8 mouse cellular contexts compared by ENCODE assay signal in genomic region chr3:130180181-130180940, GRCm38 (mm10). TPM values are rescaled to one million over a fixed set of nuclear protein-coding genes. Genes with fewer than 3 reads are reported as not detected.
DNase-seq lines count a peak whose midpoint lies in the region; ATAC-seq and TF ChIP-seq lines count a peak whose summit lies in the region.

No protein-coding gene starts in this region.

- H3K9ac ChIP-seq in embryonic facial prominence, embryonic 14.5 days (ENCODE audit: low read depth, low read length) = peak overlapping the region; percentile 63
- H3K9ac ChIP-seq in limb, embryonic 11.5 days (ENCODE audit: low read length) = peak overlapping the region; percentile 5
- peak overlapping the region; percentile 51 for H3K9ac ChIP-seq in midbrain, embryonic 11.5 days (ENCODE audit: low read length)

- no peak for TF ChIP-seq CTCF in spleen, adult 2 months (IDR thresholded peaks at IDR 0.05; ENCODE audit: extremely low read depth, insufficient read depth, insufficient read length, insufficient replicate concordance)

- peak overlapping the region; percentile 61 for H3K27ac ChIP-seq in embryonic facial prominence, embryonic 14.5 days (replicated peaks; ENCODE audit: low read depth, low read length)
- H3K27ac ChIP-seq in heart, embryonic 10.5 days = peak overlapping the region; percentile 86
- peak overlapping the region; percentile 75; the same call in 1 of the 2 replicates for H3K27ac ChIP-seq in limb, embryonic 11.5 days (replicated peaks; ENCODE audit: low read depth, low read length)
- H3K27ac ChIP-seq in midbrain, embryonic 11.5 days (ENCODE audit: low read depth, low read length) = no peak overlapping the region
- H3K27ac ChIP-seq in spleen, adult 2 months (ENCODE audit: insufficient read depth, low read length) = no peak overlapping the region

- no peak for TF ChIP-seq POLR2A in spleen, adult 2 months (IDR thresholded peaks at IDR 0.05; ENCODE audit: low read depth, low read length)

- WGBS in embryonic facial prominence, embryonic 14.5 days = under 1% methylated on average over 34 of the region's 40 CpGs
- WGBS in heart, embryonic 10.5 days = under 1% methylated on average over 39 of the region's 40 CpGs
- under 1% methylated on average over 40 of the region's 40 CpGs for WGBS in limb, embryonic 11.5 days
- under 1% methylated on average over 40 of the region's 40 CpGs for WGBS in midbrain, embryonic 11.5 days
- under 1% methylated on average over 40 of the region's 40 CpGs for WGBS in spleen, adult 2 months

- H3K4me2 ChIP-seq in embryonic facial prominence, embryonic 14.5 days (ENCODE audit: low read depth, low read length) = peak overlapping the region; percentile 89
- peak overlapping the region; percentile 63 for H3K4me2 ChIP-seq in limb, embryonic 11.5 days (ENCODE audit: low read depth, severe bottlenecking)
- H3K4me2 ChIP-seq in midbrain, embryonic 11.5 days = peak overlapping the region; percentile 91

- peak; percentile 97 for ATAC-seq in embryonic facial prominence, embryonic 14.5 days (ENCODE audit: low read depth)
- peak; percentile 96 for ATAC-seq in limb, embryonic 11.5 days (ENCODE audit: insufficient number of reproducible peaks, low FRiP score, low TSS enrichment, low read depth)
- ATAC-seq in midbrain, embryonic 11.5 days (ENCODE audit: low FRiP score) = peak; percentile 97

- DNase-seq in adrenal gland, postnatal 36 days = peak; percentile 88 to 89
- DNase-seq in embryonic facial prominence, embryonic 14.5 days (ENCODE audit: low spot score) = peak; percentile 97
- DNase-seq in heart, embryonic 10.5 days (ENCODE audit: low spot score) = peak; percentile 94
- DNase-seq in kidney, adult 8-10 months = peak; percentile 53 to 76
- peak; percentile 88 for DNase-seq in limb, embryonic 11.5 days (ENCODE audit: low spot score)
- DNase-seq in midbrain, embryonic 11.5 days (ENCODE audit: low spot score, missing footprints) = peak; percentile 97
- DNase-seq in spleen, adult 2 months (ENCODE audit: low read depth in 1 of 2, low spot score in 2 of 2) = peak in 1 of 2 experiments; percentile 31
- DNase-seq in adipocyte (ENCODE audit: low spot score) = no peak

- no peaks in the 10 kb centered on the region; the same call in 1 of the 2 replicates for H3K27me3 ChIP-seq in embryonic facial prominence, embryonic 14.5 days (replicated peaks; ENCODE audit: control insufficient read depth, insufficient read depth, low read length)
- no peaks in the 10 kb centered on the region for H3K27me3 ChIP-seq in heart, embryonic 10.5 days (ENCODE audit: insufficient read depth, poor library complexity, severe bottlenecking)
- H3K27me3 ChIP-seq in limb, embryonic 11.5 days (ENCODE audit: control insufficient read depth, insufficient read depth, low read length) = no peaks in the 10 kb centered on the region
- peaks cover 2% of the 10 kb centered on the region; the same call in 1 of the 2 replicates for H3K27me3 ChIP-seq in midbrain, embryonic 11.5 days (ENCODE audit: control insufficient read depth, insufficient read depth, low read length)
- peaks cover 8% of the 10 kb centered on the region for H3K27me3 ChIP-seq in spleen, adult 2 months (ENCODE audit: control insufficient read depth, insufficient read depth, low read length)

- H3K4me3 ChIP-seq in embryonic facial prominence, embryonic 14.5 days (ENCODE audit: low read depth, low read length) = peak overlapping the region; percentile 63
- peak overlapping the region; percentile 76 for H3K4me3 ChIP-seq in heart, embryonic 10.5 days
- peak overlapping the region; percentile 52 for H3K4me3 ChIP-seq in limb, embryonic 11.5 days (ENCODE audit: low read depth, low read length)
- H3K4me3 ChIP-seq in midbrain, embryonic 11.5 days (ENCODE audit: low read depth, low read length) = peak overlapping the region; percentile 45
- peak overlapping the region; percentile 51 for H3K4me3 ChIP-seq in spleen, adult 2 months (ENCODE audit: extremely low read depth, insufficient read depth, insufficient read length)

- peaks cover 7% of the 10 kb centered on the region for H3K4me1 ChIP-seq in embryonic facial prominence, embryonic 14.5 days (ENCODE audit: control insufficient read depth, insufficient read depth, low read length)
- H3K4me1 ChIP-seq in heart, embryonic 10.5 days = peaks cover 4% of the 10 kb centered on the region; the same call in 1 of the 2 replicates
- H3K4me1 ChIP-seq in limb, embryonic 11.5 days (ENCODE audit: control insufficient read depth, insufficient read depth, low read length) = peaks cover 9% of the 10 kb centered on the region; the same call in 1 of the 2 replicates
- no peaks in the 10 kb centered on the region for H3K4me1 ChIP-seq in midbrain, embryonic 11.5 days (ENCODE audit: control insufficient read depth, insufficient read depth, low read length)
- peaks cover 2% of the 10 kb centered on the region; the same call in 1 of the 2 replicates for H3K4me1 ChIP-seq in spleen, adult 2 months (ENCODE audit: control insufficient read depth, insufficient read depth, insufficient read length)

- no peaks in the 10 kb centered on the region for H3K9me3 ChIP-seq in embryonic facial prominence, embryonic 14.5 days (ENCODE audit: control insufficient read depth, low read length)
- H3K9me3 ChIP-seq in heart, embryonic 10.5 days = no peaks in the 10 kb centered on the region
- no peaks in the 10 kb centered on the region for H3K9me3 ChIP-seq in limb, embryonic 11.5 days (ENCODE audit: control insufficient read depth, low read length)
- no peaks in the 10 kb centered on the region for H3K9me3 ChIP-seq in midbrain, embryonic 11.5 days (ENCODE audit: control insufficient read depth, low read length)

- H3K36me3 ChIP-seq in embryonic facial prominence, embryonic 14.5 days (ENCODE audit: control insufficient read depth, insufficient read depth, low read length) = no peaks in the 10 kb centered on the region
- no peaks in the 10 kb centered on the region for H3K36me3 ChIP-seq in heart, embryonic 10.5 days
- no peaks in the 10 kb centered on the region for H3K36me3 ChIP-seq in limb, embryonic 11.5 days (ENCODE audit: control insufficient read depth, insufficient read depth, low read length)
- no peaks in the 10 kb centered on the region for H3K36me3 ChIP-seq in midbrain, embryonic 11.5 days (ENCODE audit: control insufficient read depth, insufficient read depth, low read length)
- no peaks in the 10 kb centered on the region for H3K36me3 ChIP-seq in spleen, adult 2 months (ENCODE audit: control insufficient read depth, insufficient read depth, low read length)

RNA-seq across cellular contexts. Expression of gene Col25a1, which starts 49.1 kb away (rescaled TPM):
- total RNA-seq in adrenal gland, postnatal 36 days (2021) = 1 to 10 TPM; 2.7 to 9.2 TPM
- 14.3 and 16.2 TPM in 2 replicates for polyA plus RNA-seq in embryonic facial prominence, embryonic 14.5 days (2014; fragmentation: Nextera tagmentation; extraction: Ambion mirVana)
- 1.4 and 3.9 TPM in 2 replicates for polyA plus RNA-seq in heart, embryonic 10.5 days (2016; fragmentation: Nextera tagmentation; extraction: Ambion mirVana)
- polyA plus RNA-seq in limb, embryonic 11.5 days (2014; fragmentation: Nextera tagmentation; extraction: Ambion mirVana) = 18.3 and 20.8 TPM in 2 replicates
- 3.0 and 3.5 TPM in 2 replicates for polyA plus RNA-seq in midbrain, embryonic 11.5 days (2014; fragmentation: Nextera tagmentation; extraction: Ambion mirVana)
- 0.01 TPM in 1 of 2 replicates, not detected in the other for polyA plus RNA-seq in spleen, adult 2 months (2012; rRNA removed)

Comparison
In these comparisons a context has a peak if more than half of its experiments do, and no peak if none do; other contexts are left out.
1. H3K27ac ChIP-seq: peak in embryonic facial prominence, embryonic 14.5 days (single experiment), heart, embryonic 10.5 days (single experiment) and limb, embryonic 11.5 days (single experiment); none in midbrain, embryonic 11.5 days (single experiment) and spleen, adult 2 months (single experiment).
2. H3K9ac ChIP-seq: peak in every context shown above with its lines; median percentile 63 in embryonic facial prominence, embryonic 14.5 days; 51 in midbrain, embryonic 11.5 days; 5 in limb, embryonic 11.5 days.
3. Peak in every context shown above with its lines, with median percentiles within 50 percentile points of each other: ATAC-seq, H3K4me2 ChIP-seq and H3K4me3 ChIP-seq.